Mouse (Mus musculus): ENCODE data around the gene Serpinb6b. TPM values are rescaled to one million over a fixed set of nuclear protein-coding genes. Genes with fewer than 3 reads are reported as not detected.
"Not testable (repeated sequence)": the region's sequence is repeated elsewhere in the genome, so short reads cannot be mapped to it uniquely, and the experiment has no call there.

Serpinb6b gene
- polyA plus RNA-seq, 1 experiment from 2014 or later: 34.5 TPM

DNA sequence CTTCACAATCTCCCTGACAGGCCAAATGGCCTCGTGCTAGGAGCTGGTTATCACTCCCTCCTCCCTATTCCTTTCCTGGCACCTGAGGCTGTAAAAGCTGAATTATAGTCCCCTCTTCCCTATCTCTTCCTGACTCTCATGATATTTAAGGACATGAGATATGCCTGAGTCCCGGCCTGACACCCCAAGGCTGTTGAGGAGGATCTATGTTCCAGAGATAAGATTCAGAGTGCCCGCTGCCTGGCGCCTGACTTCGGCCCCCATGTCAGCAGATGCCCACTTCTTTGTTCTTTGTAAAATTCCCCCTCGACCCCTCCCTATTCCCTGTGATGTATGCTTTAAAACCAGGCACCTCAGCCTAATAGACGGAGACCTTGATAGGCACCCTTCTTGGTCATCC, 6.5 kb upstream of the Serpinb6b start:
- H3K27ac ChIP-seq; H3K4me3 ChIP-seq; H3K27me3 ChIP-seq; H3K36me3 ChIP-seq; ATAC-seq (ENCODE audit: borderline replicate concordance, extremely low read depth, low FRiP score, low TSS enrichment); H3K4me1 ChIP-seq; H3K9me3 ChIP-seq; H3K9ac ChIP-seq; H3K4me2 ChIP-seq: not testable (repeated sequence)
- 83% methylated on average over 7 of the region's 7 CpGs for WGBS

DNA sequence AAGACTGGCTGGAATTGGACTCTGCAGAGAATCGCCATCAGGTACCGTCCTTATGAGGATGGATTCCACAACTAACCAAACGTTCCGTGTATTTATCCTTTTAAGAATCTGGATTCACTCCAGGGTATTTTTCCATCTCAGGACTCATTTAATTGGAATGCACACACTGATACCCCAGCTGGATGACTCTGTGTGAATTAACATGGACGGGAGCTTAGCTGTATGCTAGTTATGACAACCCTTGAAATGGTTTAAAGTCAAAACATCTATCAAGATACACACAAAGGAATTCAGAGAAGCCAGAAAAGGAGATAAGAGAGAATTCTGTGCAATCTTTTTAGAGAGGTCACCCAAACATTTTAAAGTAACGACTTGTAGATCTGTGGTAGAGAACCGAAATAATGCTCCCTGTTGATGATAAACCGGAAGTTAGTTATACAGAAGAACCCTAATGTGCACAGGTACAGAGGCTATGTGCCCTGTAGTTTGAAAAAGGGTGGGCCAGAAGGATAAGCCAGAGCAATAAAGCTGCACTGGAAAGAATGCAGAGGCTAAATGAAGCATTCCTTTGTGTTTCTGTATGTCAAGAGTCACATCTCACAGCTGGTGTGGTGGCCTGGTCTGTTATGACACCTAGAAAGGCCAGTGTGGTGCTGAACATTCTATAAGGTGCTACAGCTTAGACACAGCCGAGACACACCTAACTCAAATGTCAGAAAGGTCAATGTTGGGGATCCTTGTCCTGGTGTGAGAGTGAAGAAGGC, 837 bp upstream of the Serpinb6b start:
- 50% methylated on average over 9 of the region's 9 CpGs for WGBS
- ATAC-seq (ENCODE audit: borderline replicate concordance, extremely low read depth, low FRiP score, low TSS enrichment): no peak
- Histone ChIP-seq H3K4me3 (no peak overlapping the region), H3K36me3 (no peaks in the 10 kb centered on the region), H3K9ac (no peak overlapping the region), H3K27ac (0 out of 2 replicates have a peak overlapping the region, but pooled peaks have one; percentile 42), H3K4me2 (no peak overlapping the region), H3K4me1 (0 out of 2 replicates have a peak, but pooled peaks cover 3% of the 10 kb centered on the region), H3K9me3 (no peaks in the 10 kb centered on the region), H3K27me3 (no peaks in the 10 kb centered on the region)

DNA sequence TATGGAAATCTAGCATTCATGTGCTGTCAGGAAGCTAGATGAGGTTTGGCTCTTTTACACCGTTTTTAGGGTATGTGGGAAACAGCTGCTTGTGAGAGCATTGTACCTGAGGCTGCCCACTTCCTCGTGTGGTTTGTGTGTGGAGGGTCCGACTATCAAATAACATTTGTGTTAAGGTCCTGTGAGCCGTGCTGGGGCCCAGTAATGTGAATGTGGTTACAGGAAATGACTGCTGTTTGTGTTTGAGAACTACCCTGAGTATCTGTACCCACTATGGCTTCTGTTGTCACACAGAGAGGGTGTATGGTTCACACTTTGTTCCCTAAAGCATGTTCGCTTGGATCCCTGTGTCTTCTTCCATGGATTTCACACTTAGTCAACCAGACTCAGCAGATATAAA, 1.1 kb downstream of the Serpinb6b start:
- peak overlapping the region; percentile 43; the same call in 1 of the 2 replicates for H3K9ac ChIP-seq
- ATAC-seq (ENCODE audit: borderline replicate concordance, extremely low read depth, low FRiP score, low TSS enrichment): no peak
- H3K36me3 ChIP-seq: no peaks in the 10 kb centered on the region
- 0 out of 2 replicates have a peak, but pooled peaks cover 3% of the 10 kb centered on the region for H3K4me1 ChIP-seq
- 46% methylated on average over 5 of the region's 5 CpGs for WGBS
- no peaks in the 10 kb centered on the region for H3K27me3 ChIP-seq
- peak overlapping the region; percentile 42 for H3K4me3 ChIP-seq
- H3K4me2 ChIP-seq: peak overlapping the region; percentile 65
- no peaks in the 10 kb centered on the region for H3K9me3 ChIP-seq
- H3K27ac ChIP-seq: peak overlapping the region; percentile 73

DNA sequence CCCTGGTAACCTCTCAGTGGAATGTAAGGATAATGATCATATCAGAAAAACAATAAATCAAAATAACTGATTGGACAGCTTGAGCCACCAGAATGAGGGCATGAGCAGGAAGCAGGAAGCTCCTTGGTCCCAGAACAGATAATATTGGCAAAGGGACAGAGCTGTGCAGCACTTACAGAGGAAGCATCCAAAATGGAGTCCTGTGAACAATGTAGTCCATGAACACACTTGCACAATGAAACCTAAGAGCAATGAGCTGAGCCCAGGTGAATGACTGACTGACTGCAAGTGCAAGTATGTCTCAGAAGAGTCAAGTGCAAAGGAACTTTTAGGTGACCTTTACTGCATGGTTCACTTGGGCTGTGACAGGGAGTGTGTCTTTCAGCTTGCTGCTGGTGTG, 2.2 kb downstream of the Serpinb6b start:
- H3K36me3 ChIP-seq: no peaks in the 10 kb centered on the region
- H3K4me2 ChIP-seq: 0 out of 2 replicates have a peak overlapping the region, but pooled peaks have one; percentile 8
- H3K4me3 ChIP-seq: no peak overlapping the region
- 0 out of 2 replicates have a peak, but pooled peaks cover 3% of the 10 kb centered on the region for H3K4me1 ChIP-seq
- no peaks in the 10 kb centered on the region for H3K9me3 ChIP-seq
- no peak overlapping the region for H3K9ac ChIP-seq
- no peak for ATAC-seq (ENCODE audit: borderline replicate concordance, extremely low read depth, low FRiP score, low TSS enrichment)
- H3K27ac ChIP-seq: no peak overlapping the region
- no peaks in the 10 kb centered on the region for H3K27me3 ChIP-seq

DNA sequence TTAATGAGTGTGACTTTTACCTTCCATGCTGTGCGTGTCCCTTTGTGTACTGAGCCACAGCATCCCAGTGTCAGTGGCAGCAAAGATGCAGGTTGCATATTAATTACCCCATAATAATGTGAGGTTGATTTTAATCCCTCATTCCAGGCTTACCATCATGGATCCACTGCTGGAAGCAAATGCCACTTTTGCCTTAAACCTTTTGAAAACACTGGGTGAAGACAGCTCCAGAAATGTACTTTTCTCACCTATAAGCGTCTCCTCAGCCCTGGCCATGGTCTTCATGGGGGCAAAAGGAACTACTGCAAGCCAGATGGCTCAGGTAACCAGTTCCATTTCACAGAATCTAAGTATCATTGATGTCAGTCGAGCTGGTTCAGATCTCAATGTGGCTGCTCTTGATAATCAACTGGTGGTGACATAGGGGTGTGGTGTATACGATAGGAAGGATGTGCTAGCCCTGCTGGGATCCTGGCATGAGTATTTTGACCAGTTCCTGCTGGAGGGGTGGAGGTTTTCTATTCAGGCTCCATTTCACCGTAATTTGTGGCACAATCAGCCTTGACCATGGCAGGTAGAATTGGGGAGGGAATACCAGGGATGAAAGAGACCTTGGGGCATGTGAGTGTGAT, 3.5 kb downstream of the Serpinb6b start:
- ATAC-seq (ENCODE audit: borderline replicate concordance, extremely low read depth, low FRiP score, low TSS enrichment): no peak
- Histone ChIP-seq H3K4me3 (no peak overlapping the region), H3K9me3 (no peaks in the 10 kb centered on the region), H3K27ac (no peak overlapping the region), H3K4me1 (0 out of 2 replicates have a peak, but pooled peaks cover 3% of the 10 kb centered on the region), H3K27me3 (no peaks in the 10 kb centered on the region), H3K4me2 (no peak overlapping the region), H3K36me3 (no peaks in the 10 kb centered on the region), H3K9ac (no peak overlapping the region)
- 74% methylated on average over 5 of the region's 5 CpGs for WGBS

DNA sequence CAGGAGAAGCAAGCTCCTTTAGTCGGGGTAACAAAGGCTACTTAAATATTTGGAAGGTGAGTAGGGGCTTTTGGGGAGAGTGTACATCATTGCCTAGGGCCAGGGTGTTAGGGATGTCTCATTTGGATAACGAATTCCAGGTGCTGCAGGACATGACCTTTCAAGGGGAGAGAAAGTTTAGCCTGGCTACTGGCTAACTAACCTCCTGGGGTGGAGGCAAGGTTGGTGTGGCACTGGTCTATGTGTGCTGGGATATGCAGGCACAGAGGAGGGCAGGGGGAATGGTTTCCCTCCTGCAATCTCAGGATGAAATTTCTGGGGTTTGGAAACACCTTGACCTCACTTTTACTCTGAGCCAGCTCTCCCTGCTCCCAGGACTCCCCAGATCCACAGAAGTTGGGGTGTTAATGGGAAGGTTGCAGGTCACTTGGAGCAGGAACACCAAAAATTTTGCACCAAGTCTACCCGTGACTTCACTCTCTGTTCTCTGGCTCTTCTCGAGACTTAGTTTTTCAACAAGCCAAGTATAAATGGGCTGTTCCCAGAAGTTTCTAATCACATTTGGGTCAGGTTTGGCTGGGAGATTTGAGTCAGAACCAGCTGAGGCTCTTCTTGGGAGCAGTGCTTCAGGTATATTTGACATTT, 4.1 kb downstream of the Serpinb6b start:
- 68% methylated on average over 4 of the region's 4 CpGs for WGBS
- H3K27ac ChIP-seq: no peak overlapping the region

DNA sequence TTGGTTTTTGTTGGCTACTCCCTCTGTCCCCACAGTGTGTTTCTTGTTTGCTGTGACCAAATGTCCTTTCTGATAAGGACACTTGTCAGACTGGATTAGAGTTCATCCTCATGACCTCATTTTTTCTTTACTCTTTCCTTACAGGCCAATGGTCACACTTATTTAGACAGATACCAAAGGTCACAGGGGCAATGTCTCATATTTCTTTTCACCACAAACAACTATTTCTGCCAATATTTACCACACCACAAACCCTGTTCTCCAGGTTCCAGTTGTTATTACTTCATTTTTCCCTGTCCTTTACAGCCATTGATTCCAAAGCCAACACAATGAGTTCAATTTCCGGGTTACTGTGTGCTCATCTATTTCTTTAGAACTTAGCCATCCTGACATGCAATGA, 4.6 kb downstream of the Serpinb6b start:
- H3K4me3 ChIP-seq: no peak overlapping the region
- 75% methylated on average over 1 of the region's 1 CpGs for WGBS
- no peak for ATAC-seq (ENCODE audit: borderline replicate concordance, extremely low read depth, low FRiP score, low TSS enrichment)

More for the DNA sequence above, 4.1 kb downstream of the Serpinb6b start:
- no peak overlapping the region for H3K4me2 ChIP-seq
- no peaks in the 10 kb centered on the region for H3K36me3 ChIP-seq
- no peak overlapping the region for H3K4me3 ChIP-seq
- H3K9me3 ChIP-seq: no peaks in the 10 kb centered on the region
- no peaks in the 10 kb centered on the region for H3K27me3 ChIP-seq
- 0 out of 2 replicates have a peak, but pooled peaks cover 5% of the 10 kb centered on the region for H3K4me1 ChIP-seq
- H3K9ac ChIP-seq: no peak overlapping the region
- ATAC-seq (ENCODE audit: borderline replicate concordance, extremely low read depth, low FRiP score, low TSS enrichment): no peak

DNA sequence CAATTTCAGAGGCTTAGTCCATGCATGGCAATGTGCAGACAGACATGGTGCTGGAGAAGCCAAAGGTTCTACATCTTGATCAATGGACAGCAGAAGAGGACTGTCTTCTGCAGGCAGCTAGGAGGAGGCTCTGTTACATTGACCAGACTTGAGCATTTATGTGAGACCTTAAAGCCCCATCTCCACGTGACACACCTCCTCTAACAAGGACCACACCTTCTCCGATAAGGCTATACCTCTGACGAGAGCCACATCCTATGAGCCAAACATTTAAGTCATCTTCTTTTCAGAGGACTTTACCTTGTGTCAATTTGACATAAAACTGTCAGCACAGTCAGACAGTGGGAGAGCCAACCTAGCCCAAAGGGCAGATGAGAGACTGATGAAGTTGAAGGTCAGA, 5.8 kb downstream of the Serpinb6b start:
- Histone ChIP-seq H3K27me3 (no peaks in the 10 kb centered on the region), H3K4me3 (no peak overlapping the region), H3K4me2 (no peak overlapping the region), H3K9me3 (no peaks in the 10 kb centered on the region), H3K27ac (no peak overlapping the region), H3K36me3 (no peaks in the 10 kb centered on the region), H3K4me1 (peaks cover 13% of the 10 kb centered on the region), H3K9ac (no peak overlapping the region)
- no peak for ATAC-seq (ENCODE audit: borderline replicate concordance, extremely low read depth, low FRiP score, low TSS enrichment)
- WGBS: 78% methylated on average over 3 of the region's 3 CpGs

More for the DNA sequence above, 4.6 kb downstream of the Serpinb6b start:
- Histone ChIP-seq H3K36me3 (no peaks in the 10 kb centered on the region), H3K27me3 (no peaks in the 10 kb centered on the region), H3K27ac (no peak overlapping the region), H3K4me1 (peaks cover 5% of the 10 kb centered on the region; the same call in 1 of the 2 replicates), H3K9me3 (no peaks in the 10 kb centered on the region), H3K4me2 (no peak overlapping the region), H3K9ac (no peak overlapping the region)

DNA sequence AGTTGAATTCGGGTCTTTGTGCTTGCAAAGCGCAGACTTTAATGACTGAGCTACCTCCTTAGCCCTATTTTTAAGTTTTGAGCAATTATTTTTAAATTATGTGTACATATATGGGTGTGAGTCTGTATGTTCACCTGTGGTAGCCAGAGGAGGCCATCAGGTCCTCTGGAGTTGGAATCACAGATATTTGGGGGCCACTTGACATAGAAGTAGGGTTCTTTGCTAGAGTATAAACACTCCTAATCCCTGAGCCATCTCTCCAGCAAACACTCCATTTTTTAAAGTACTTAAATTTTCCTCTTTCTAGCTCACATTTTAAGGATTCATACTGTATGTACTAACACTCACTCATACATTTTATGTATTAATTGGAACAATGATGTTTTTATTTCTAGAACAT, 9.3 kb downstream of the Serpinb6b start:
- H3K4me1 ChIP-seq: peaks cover 14% of the 10 kb centered on the region
- H3K4me2 ChIP-seq: no peak overlapping the region
- no peaks in the 10 kb centered on the region for H3K9me3 ChIP-seq
- H3K4me3 ChIP-seq: no peak overlapping the region
- WGBS: 54% methylated on average over 2 of the region's 2 CpGs
- H3K9ac ChIP-seq: no peak overlapping the region
- no peaks in the 10 kb centered on the region for H3K27me3 ChIP-seq
- peaks cover 8% of the 10 kb centered on the region; the same call in 1 of the 2 replicates for H3K36me3 ChIP-seq
- H3K27ac ChIP-seq: peak overlapping the region; percentile 75
- ATAC-seq (ENCODE audit: borderline replicate concordance, extremely low read depth, low FRiP score, low TSS enrichment): peak; percentile 43; the same call in 1 of the 2 replicates

DNA sequence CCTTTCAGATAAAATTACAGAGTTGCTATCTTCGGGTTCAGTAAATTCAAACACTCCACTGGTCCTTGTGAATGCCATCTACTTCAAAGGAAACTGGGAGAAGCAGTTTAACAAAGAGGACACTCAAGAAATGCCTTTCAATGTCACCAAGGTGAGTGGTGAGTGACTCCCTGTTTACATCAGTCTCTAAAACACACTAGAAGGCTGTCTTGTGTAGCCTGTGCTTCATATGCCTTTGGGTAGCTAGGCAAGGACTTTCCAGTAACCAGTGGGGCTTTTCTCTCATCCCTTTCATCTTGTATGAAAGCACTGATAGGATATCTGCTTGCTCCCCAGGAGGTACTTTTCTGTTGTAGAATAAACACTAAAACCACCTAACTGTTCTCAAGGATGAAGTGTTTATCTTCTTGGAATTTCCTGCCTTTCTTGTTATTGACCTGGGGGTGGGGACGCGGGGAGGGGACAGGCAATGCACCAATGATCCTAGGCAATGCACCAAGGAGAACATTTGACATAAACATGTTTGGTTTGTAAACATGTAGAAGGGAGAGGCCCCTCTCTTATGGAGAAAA, 10.0 kb downstream of the Serpinb6b start:
- WGBS: 16% methylated on average over 3 of the region's 3 CpGs
- Histone ChIP-seq H3K4me2 (no peak overlapping the region), H3K9me3 (no peaks in the 10 kb centered on the region), H3K27ac (peak overlapping the region; percentile 58), H3K36me3 (peaks cover 8% of the 10 kb centered on the region; the same call in 1 of the 2 replicates), H3K4me3 (no peak overlapping the region), H3K4me1 (peaks cover 14% of the 10 kb centered on the region), H3K27me3 (no peaks in the 10 kb centered on the region), H3K9ac (no peak overlapping the region)
- ATAC-seq (ENCODE audit: borderline replicate concordance, extremely low read depth, low FRiP score, low TSS enrichment): peak; percentile 72; the same call in 1 of the 2 replicates

DNA sequence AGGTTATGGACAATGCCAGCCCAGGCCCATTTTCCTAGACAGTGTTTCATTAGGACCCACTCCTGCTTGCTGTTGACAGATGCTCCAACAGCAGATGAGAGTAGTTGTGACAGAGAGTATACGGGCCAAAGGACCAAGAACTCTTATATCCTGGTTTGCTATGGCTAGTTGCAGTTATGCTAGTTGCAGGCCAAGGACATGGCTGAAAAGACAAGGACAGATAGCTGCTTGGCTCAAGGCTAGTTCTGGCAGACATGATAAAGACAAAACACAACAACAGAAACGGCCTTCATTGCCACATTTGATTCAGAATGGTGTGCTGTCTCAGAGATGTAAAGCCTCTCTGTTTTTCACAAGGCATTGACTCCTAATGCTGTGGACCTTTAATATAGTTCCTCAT, 10.7 kb downstream of the Serpinb6b start:
- H3K4me3 ChIP-seq: no peak overlapping the region
- no peak overlapping the region for H3K9ac ChIP-seq
- H3K4me1 ChIP-seq: peaks cover 14% of the 10 kb centered on the region
- no peaks in the 10 kb centered on the region for H3K9me3 ChIP-seq
- peaks cover 8% of the 10 kb centered on the region; the same call in 1 of the 2 replicates for H3K36me3 ChIP-seq
- WGBS: 28% methylated on average over 2 of the region's 2 CpGs
- no peaks in the 10 kb centered on the region for H3K27me3 ChIP-seq
- ATAC-seq (ENCODE audit: borderline replicate concordance, extremely low read depth, low FRiP score, low TSS enrichment): no peak
- H3K27ac ChIP-seq: peak overlapping the region; percentile 58
- H3K4me2 ChIP-seq: no peak overlapping the region

Measured in lung, embryonic 15.5 days (tissue).